Mouse (Mus musculus) heart, adult 2 months (tissue): ENCODE data around the gene Yars.

Experiments
- CTCF ChIP-seq: fragments of 200-600 bp; IDR thresholded peaks from 2 replicates; pipeline ENCODE4 v1.8.1; 2022; ENCODE audit warnings: antibody characterized with exemption, mild to moderate bottlenecking, moderate library complexity
- POLR2A ChIP-seq: fragments of 200-500 bp; IDR thresholded peaks from 2 replicates; pipeline ENCODE4 v1.6.1; 2011; ENCODE audit warnings: mild to moderate bottlenecking, low read depth, low read length, control low read depth; ENCODE audit not compliant: insufficient read depth

DNA sequence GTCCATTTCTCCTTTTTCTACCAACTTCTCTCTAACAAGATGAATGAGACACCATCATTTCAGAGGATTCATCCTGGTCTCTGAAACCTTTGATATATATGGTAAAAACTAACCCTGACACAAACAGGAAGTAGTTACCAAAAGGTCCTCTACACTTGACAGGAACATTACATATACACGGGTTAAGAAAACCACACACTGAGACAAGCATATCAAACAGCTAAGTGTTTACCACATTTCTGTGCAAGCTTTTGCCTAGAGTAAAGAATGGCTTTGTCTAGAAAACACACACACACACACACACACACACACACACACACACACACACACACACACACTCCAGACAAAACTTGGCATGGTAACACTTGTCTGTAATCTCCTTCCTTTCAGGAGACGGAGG, 43.2 kb upstream of the Yars start:
- TF ChIP-seq CTCF, result no peak
- no peak for TF ChIP-seq POLR2A
